Mouse (Mus musculus): Measurements from ENCODE around the gene Hebp1.

DNA sequence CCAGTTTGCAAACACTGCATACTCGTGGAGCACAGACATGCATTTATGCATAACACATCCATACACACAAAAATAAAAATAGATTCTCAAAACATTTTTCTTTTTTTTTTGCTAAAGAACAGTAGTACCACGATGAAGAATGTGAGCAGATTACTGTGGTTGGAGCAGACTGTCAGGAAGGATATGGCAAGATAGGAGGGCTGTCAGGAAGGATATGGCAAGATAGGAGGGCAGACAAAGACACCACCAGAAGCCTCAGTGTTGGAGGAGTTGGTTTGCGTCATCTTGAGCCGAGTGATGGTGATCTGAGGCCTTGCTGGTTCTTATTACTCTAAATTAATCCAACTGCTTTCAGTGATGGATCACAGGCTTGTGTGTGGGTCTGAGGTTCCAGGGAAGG is 35.0 kb downstream of the Hebp1 start:
- TF ChIP-seq CTCF (IDR thresholded peaks at IDR 0.05; ENCODE audit: low read depth) (no peak), EP300 (IDR thresholded peaks at IDR 0.05; ENCODE audit: low read depth) (peak; percentile 64; the same call in 1 of the 2 replicates)
